Mouse (Mus musculus): Measurements from ENCODE around the gene Fgf22. TPM values are rescaled to one million over a fixed set of nuclear protein-coding genes. Genes with fewer than 3 reads are reported as not detected.

The Fgf22 gene
- polyA plus RNA-seq, 1 experiment from 2014 or later: 1.6 TPM

- WGBS: 37% methylated on average over 1 of the region's 1 CpGs
- ATAC-seq (ENCODE audit: low FRiP score): no peak
- no peaks in the 10 kb centered on the region for H3K9me3 ChIP-seq (ENCODE audit: control insufficient read depth, low read length)
Observed at GRCm38 (mm10) chr10:79713163-79713562, 41.7 kb upstream of the Fgf22 start.

GRCm38 (mm10) chr10:79714996-79715395 lies 39.9 kb upstream of the Fgf22 start:
- Histone ChIP-seq H3K27me3 (ENCODE audit: control insufficient read depth, insufficient read depth, low read length) (peaks cover 43% of the 10 kb centered on the region), H3K4me3 (replicated peaks; ENCODE audit: low read length) (no peak overlapping the region), H3K27ac (no peak overlapping the region), H3K4me1 (replicated peaks; ENCODE audit: control insufficient read depth, insufficient read depth, low read length) (peaks cover 15% of the 10 kb centered on the region), H3K9me3 (ENCODE audit: control insufficient read depth, low read length) (no peaks in the 10 kb centered on the region), H3K36me3 (replicated peaks; ENCODE audit: control insufficient read depth, insufficient read depth) (peaks cover 27% of the 10 kb centered on the region), H3K4me2 (replicated peaks) (no peak overlapping the region), H3K9ac (no peak overlapping the region)
- WGBS: 59% methylated on average over 4 of the region's 4 CpGs
- DNase-seq (ENCODE audit: low spot score): no peak
- no peak for ATAC-seq (ENCODE audit: low FRiP score)

More at GRCm38 (mm10) chr10:79713163-79713562, 41.7 kb upstream of the Fgf22 start:
- H3K9ac ChIP-seq: no peak overlapping the region
- no peak for DNase-seq (ENCODE audit: low spot score)
- peaks cover 15% of the 10 kb centered on the region for H3K4me1 ChIP-seq (replicated peaks; ENCODE audit: control insufficient read depth, insufficient read depth, low read length)
- no peak overlapping the region for H3K27ac ChIP-seq
- H3K36me3 ChIP-seq (replicated peaks; ENCODE audit: control insufficient read depth, insufficient read depth): peaks cover 41% of the 10 kb centered on the region
- no peak overlapping the region for H3K4me2 ChIP-seq (replicated peaks)
- peaks cover 34% of the 10 kb centered on the region for H3K27me3 ChIP-seq (ENCODE audit: control insufficient read depth, insufficient read depth, low read length)
- no peak overlapping the region for H3K4me3 ChIP-seq (replicated peaks; ENCODE audit: low read length)

GRCm38 (mm10) chr10:79716254-79716987 lies 38.5 kb upstream of the Fgf22 start, which contains the start of gene Hcn2:
Gene Hcn2, plus strand, starts transcription at chr10:79716634.
- peak; percentile 54 for DNase-seq (ENCODE audit: low spot score)
- H3K9me3 ChIP-seq (ENCODE audit: control insufficient read depth, low read length): no peaks in the 10 kb centered on the region
- H3K36me3 ChIP-seq (replicated peaks; ENCODE audit: control insufficient read depth, insufficient read depth): peaks cover 13% of the 10 kb centered on the region
- peaks cover 43% of the 10 kb centered on the region for H3K27me3 ChIP-seq (ENCODE audit: control insufficient read depth, insufficient read depth, low read length)
- peak within 1 kb of the TSS; percentile 71 for H3K4me3 ChIP-seq (replicated peaks; ENCODE audit: low read length)
- 2% methylated on average over 64 of the region's 91 CpGs for WGBS
- H3K9ac ChIP-seq: peak within 1 kb of the TSS; percentile 77
- peak within 1 kb of the TSS; percentile 91 for H3K4me2 ChIP-seq (replicated peaks)
- peaks cover 15% of the 10 kb centered on the region for H3K4me1 ChIP-seq (replicated peaks; ENCODE audit: control insufficient read depth, insufficient read depth, low read length)
- peak within 1 kb of the TSS; percentile 47 for H3K27ac ChIP-seq
- peak; percentile 67 for ATAC-seq (ENCODE audit: low FRiP score)

GRCm38 (mm10) chr10:79716988-79717355 lies 37.9 kb upstream of the Fgf22 start:
- ATAC-seq (ENCODE audit: low FRiP score) (no peak; the same call in 1 of the 2 replicates), DNase-seq (ENCODE audit: low spot score) (no peak)
- WGBS: under 1% methylated on average over 39 of the region's 44 CpGs
- Histone ChIP-seq H3K4me1 (replicated peaks; ENCODE audit: control insufficient read depth, insufficient read depth, low read length) (peaks cover 15% of the 10 kb centered on the region), H3K27ac (peak overlapping the region; percentile 47), H3K4me3 (replicated peaks; ENCODE audit: low read length) (peak overlapping the region; percentile 71), H3K9ac (peak overlapping the region; percentile 77), H3K27me3 (ENCODE audit: control insufficient read depth, insufficient read depth, low read length) (peaks cover 43% of the 10 kb centered on the region), H3K9me3 (ENCODE audit: control insufficient read depth, low read length) (no peaks in the 10 kb centered on the region), H3K4me2 (replicated peaks) (peak overlapping the region; percentile 91), H3K36me3 (replicated peaks; ENCODE audit: control insufficient read depth, insufficient read depth) (peaks cover 7% of the 10 kb centered on the region)

- WGBS: 5% methylated on average over 43 of the region's 43 CpGs
Observed at GRCm38 (mm10) chr10:79717640-79718357, 37.1 kb upstream of the Fgf22 start.

GRCm38 (mm10) chr10:79721089-79721488 lies 33.8 kb upstream of the Fgf22 start:
- Histone ChIP-seq H3K27ac (no peak overlapping the region), H3K27me3 (ENCODE audit: control insufficient read depth, insufficient read depth, low read length) (peaks cover 27% of the 10 kb centered on the region), H3K9ac (no peak overlapping the region), H3K4me3 (replicated peaks; ENCODE audit: low read length) (no peak overlapping the region), H3K9me3 (ENCODE audit: control insufficient read depth, low read length) (no peaks in the 10 kb centered on the region), H3K36me3 (replicated peaks; ENCODE audit: control insufficient read depth, insufficient read depth) (no peaks in the 10 kb centered on the region), H3K4me1 (replicated peaks; ENCODE audit: control insufficient read depth, insufficient read depth, low read length) (peaks cover 15% of the 10 kb centered on the region), H3K4me2 (replicated peaks) (no peak overlapping the region)
- ATAC-seq (ENCODE audit: low FRiP score): no peak
- WGBS: 54% methylated on average over 5 of the region's 5 CpGs
- no peak for DNase-seq (ENCODE audit: low spot score)

More at GRCm38 (mm10) chr10:79717640-79718357, 37.1 kb upstream of the Fgf22 start:
- Histone ChIP-seq H3K36me3 (replicated peaks; ENCODE audit: control insufficient read depth, insufficient read depth) (0 out of 2 replicates have a peak, but pooled peaks cover 1% of the 10 kb centered on the region), H3K27me3 (ENCODE audit: control insufficient read depth, insufficient read depth, low read length) (peaks cover 43% of the 10 kb centered on the region), H3K4me1 (replicated peaks; ENCODE audit: control insufficient read depth, insufficient read depth, low read length) (peaks cover 15% of the 10 kb centered on the region), H3K9me3 (ENCODE audit: control insufficient read depth, low read length) (no peaks in the 10 kb centered on the region), H3K27ac (no peak overlapping the region), H3K9ac (peak overlapping the region; percentile 77), H3K4me2 (replicated peaks) (peak overlapping the region; percentile 91), H3K4me3 (replicated peaks; ENCODE audit: low read length) (peak overlapping the region; percentile 71)
- ATAC-seq (ENCODE audit: low FRiP score): no peak
- DNase-seq (ENCODE audit: low spot score): peak; percentile 65

- Histone ChIP-seq H3K4me2 (replicated peaks) (no peak overlapping the region), H3K4me1 (replicated peaks; ENCODE audit: control insufficient read depth, insufficient read depth, low read length) (peaks cover 1% of the 10 kb centered on the region; the same call in 1 of the 2 replicates), H3K4me3 (replicated peaks; ENCODE audit: low read length) (no peak overlapping the region), H3K27ac (no peak overlapping the region), H3K27me3 (ENCODE audit: control insufficient read depth, insufficient read depth, low read length) (peaks cover 10% of the 10 kb centered on the region), H3K9me3 (ENCODE audit: control insufficient read depth, low read length) (0 out of 2 replicates have a peak, but pooled peaks cover 3% of the 10 kb centered on the region), H3K9ac (no peak overlapping the region), H3K36me3 (replicated peaks; ENCODE audit: control insufficient read depth, insufficient read depth) (0 out of 2 replicates have a peak, but pooled peaks cover 4% of the 10 kb centered on the region)
- no peak for ATAC-seq (ENCODE audit: low FRiP score)
- no peak for DNase-seq (ENCODE audit: low spot score)
- WGBS: 55% methylated on average over 6 of the region's 6 CpGs
Observed at GRCm38 (mm10) chr10:79723047-79723446, 31.8 kb upstream of the Fgf22 start.

GRCm38 (mm10) chr10:79723692-79724091 lies 31.2 kb upstream of the Fgf22 start:
- no peaks in the 10 kb centered on the region for H3K4me1 ChIP-seq (replicated peaks; ENCODE audit: control insufficient read depth, insufficient read depth, low read length)
- ATAC-seq (ENCODE audit: low FRiP score) (no peak), DNase-seq (ENCODE audit: low spot score) (no peak)
- no peak overlapping the region for H3K27ac ChIP-seq
- 0 out of 2 replicates have a peak, but pooled peaks cover 3% of the 10 kb centered on the region for H3K9me3 ChIP-seq (ENCODE audit: control insufficient read depth, low read length)
- no peak overlapping the region for H3K4me2 ChIP-seq (replicated peaks)
- WGBS: 87% methylated on average over 7 of the region's 7 CpGs
- no peak overlapping the region for H3K9ac ChIP-seq
- peaks cover 4% of the 10 kb centered on the region; the same call in 1 of the 2 replicates for H3K27me3 ChIP-seq (ENCODE audit: control insufficient read depth, insufficient read depth, low read length)
- H3K4me3 ChIP-seq (replicated peaks; ENCODE audit: low read length): no peak overlapping the region
- H3K36me3 ChIP-seq (replicated peaks; ENCODE audit: control insufficient read depth, insufficient read depth): 0 out of 2 replicates have a peak, but pooled peaks cover 4% of the 10 kb centered on the region

- no peaks in the 10 kb centered on the region for H3K27me3 ChIP-seq (ENCODE audit: control insufficient read depth, insufficient read depth, low read length)
- H3K4me1 ChIP-seq (replicated peaks; ENCODE audit: control insufficient read depth, insufficient read depth, low read length): no peaks in the 10 kb centered on the region
- H3K27ac ChIP-seq: no peak overlapping the region
- 23% methylated on average over 11 of the region's 11 CpGs for WGBS
- H3K9me3 ChIP-seq (ENCODE audit: control insufficient read depth, low read length): 0 out of 2 replicates have a peak, but pooled peaks cover 3% of the 10 kb centered on the region
- H3K4me2 ChIP-seq (replicated peaks): no peak overlapping the region
- no peak overlapping the region for H3K9ac ChIP-seq
- ATAC-seq (ENCODE audit: low FRiP score): no peak
- DNase-seq (ENCODE audit: low spot score): no peak
- H3K4me3 ChIP-seq (replicated peaks; ENCODE audit: low read length): no peak overlapping the region
- 0 out of 2 replicates have a peak, but pooled peaks cover 8% of the 10 kb centered on the region for H3K36me3 ChIP-seq (replicated peaks; ENCODE audit: control insufficient read depth, insufficient read depth)
Observed at GRCm38 (mm10) chr10:79726090-79726489, 28.8 kb upstream of the Fgf22 start.
